In genomic region chr4:124843493-124843892, GRCm38 (mm10) we compare ENCODE assay signal across 9 mouse cellular contexts. TPM values are rescaled to one million over a fixed set of nuclear protein-coding genes. Genes with fewer than 3 reads are reported as not detected.
DNase-seq lines count a peak whose midpoint lies in the region; ATAC-seq and TF ChIP-seq lines count a peak whose summit lies in the region.
"Had no signal": no experiment of that assay in that cellular context is flagged by ENCODE, and none has a peak within 500 bp of the region (broad histone marks: within the 10 kb centered on the region; RNA-seq: fewer than 3 reads in every experiment).

No protein-coding gene starts in this region.

- H3K9ac ChIP-seq in forebrain, embryonic 15.5 days (replicated peaks): no peak overlapping the region
- no peak overlapping the region for H3K9ac ChIP-seq in liver, adult 2 months (ENCODE audit: low read depth, low read length)
- H3K9ac ChIP-seq: limb, embryonic 12.5 days had no signal

- peak; percentile 85 for TF ChIP-seq CTCF in liver, adult 2 months (IDR thresholded peaks at IDR 0.05; ENCODE audit: low read depth, low read length)

- WGBS in forebrain, embryonic 10.5 days: 56% methylated on average over 11 of the region's 11 CpGs
- 52% methylated on average over 11 of the region's 11 CpGs for WGBS in forebrain, embryonic 15.5 days
- 76% methylated on average over 11 of the region's 11 CpGs for WGBS in liver, adult 2 months

- H3K9me3 ChIP-seq in forebrain, embryonic 10.5 days: peaks cover 6% of the 10 kb centered on the region; the same call in 1 of the 2 replicates
- H3K9me3 ChIP-seq in forebrain, embryonic 15.5 days: no peaks in the 10 kb centered on the region
- H3K9me3 ChIP-seq: limb, embryonic 12.5 days had no signal

- H3K36me3 ChIP-seq in forebrain, embryonic 10.5 days (replicated peaks): peaks cover 84% of the 10 kb centered on the region
- H3K36me3 ChIP-seq in forebrain, embryonic 15.5 days: peaks cover 27% of the 10 kb centered on the region
- H3K36me3 ChIP-seq in liver, adult 2 months (ENCODE audit: control insufficient read depth, insufficient read depth, low read length): peaks cover 16% of the 10 kb centered on the region; the same call in 1 of the 2 replicates

- H3K79me2 ChIP-seq in liver, adult 2 months (ENCODE audit: control insufficient read depth, insufficient read depth, low read length): no peaks in the 10 kb centered on the region

- no peak for ATAC-seq in forebrain, embryonic 15.5 days (replicated peaks)

- H3K4me3 ChIP-seq in forebrain, embryonic 10.5 days: no peak overlapping the region
- no peak overlapping the region for H3K4me3 ChIP-seq in forebrain, embryonic 15.5 days
- H3K4me3 ChIP-seq in liver, adult 2 months (ENCODE audit: insufficient read depth, low read depth, low read length): no peak overlapping the region
- H3K4me3 ChIP-seq: limb, embryonic 12.5 days had no signal

- peak; percentile 42 for DNase-seq in forebrain, embryonic 10.5 days (ENCODE audit: extremely low spot score, low spot score)
- DNase-seq in B cell, adult 2 months: peak; percentile 53 to 58
- DNase-seq in brain, adult 2 months (ENCODE audit: low read depth, low spot score): peak; percentile 53
- DNase-seq in heart, postnatal 4 days: peak; percentile 53
- DNase-seq in liver, adult 2 months (ENCODE audit: extremely low read depth, low read depth, low spot score): no peak
- DNase-seq in naive thymus-derived CD4-positive, alpha-beta T cell, adult 2 months (ENCODE audit: low read depth): peak; percentile 55
- DNase-seq in layer of hippocampus, adult 9-11 months: no peak

- H3K27ac ChIP-seq in forebrain, embryonic 10.5 days: no peak overlapping the region
- no peak overlapping the region for H3K27ac ChIP-seq in forebrain, embryonic 15.5 days (replicated peaks)
- H3K27ac ChIP-seq in liver, adult 2 months (replicated peaks; ENCODE audit: insufficient read depth, low read depth, low read length): no peak overlapping the region
- H3K27ac ChIP-seq: limb, embryonic 12.5 days had no signal

- no peak for TF ChIP-seq POLR2A in liver, adult 2 months (IDR thresholded peaks at IDR 0.05; ENCODE audit: extremely low read depth, insufficient read depth, low read length)

- H3K4me1 ChIP-seq in forebrain, embryonic 10.5 days: peaks cover 9% of the 10 kb centered on the region
- peaks cover 6% of the 10 kb centered on the region for H3K4me1 ChIP-seq in forebrain, embryonic 15.5 days
- no peaks in the 10 kb centered on the region for H3K4me1 ChIP-seq in liver, adult 2 months (ENCODE audit: control insufficient read depth, insufficient read depth, low read length)

- no peak overlapping the region for H3K4me2 ChIP-seq in forebrain, embryonic 15.5 days (replicated peaks)
- H3K4me2 ChIP-seq: limb, embryonic 12.5 days had no signal

- no peaks in the 10 kb centered on the region for H3K27me3 ChIP-seq in forebrain, embryonic 10.5 days (ENCODE audit: poor library complexity, severe bottlenecking)
- no peaks in the 10 kb centered on the region for H3K27me3 ChIP-seq in forebrain, embryonic 15.5 days
- no peaks in the 10 kb centered on the region for H3K27me3 ChIP-seq in liver, adult 2 months (ENCODE audit: control insufficient read depth, insufficient read depth, low read length)
- H3K27me3 ChIP-seq: limb, embryonic 12.5 days had no signal

RNA-seq across cellular contexts. Expression of gene Yrdc, which starts 7.0 kb away (rescaled TPM):
- polyA plus RNA-seq in forebrain, embryonic 10.5 days (2016; fragmentation: Nextera tagmentation; extraction: Ambion mirVana): 43.1 and 44.1 TPM in 2 replicates
- 51.1 and 59.3 TPM in 2 replicates for polyA plus RNA-seq in forebrain, embryonic 15.5 days (2015; fragmentation: Nextera tagmentation; extraction: Ambion mirVana)
- 10 to 100 TPM; 25.9 to 28.4 TPM for total RNA-seq in heart, postnatal 4 days (2021)
- 17.0 and 19.3 TPM in 2 replicates for total RNA-seq in liver, adult 2 months (2014; rRNA removed)
- polyA plus RNA-seq in liver, adult 2 months (2012; rRNA removed): 25.1 and 36.9 TPM in 2 replicates

RNA-seq across cellular contexts. Expression of gene 1110065P20Rik, which starts 7.5 kb away (rescaled TPM):
- 39.3 and 42.9 TPM in 2 replicates for polyA plus RNA-seq in forebrain, embryonic 10.5 days (2016; fragmentation: Nextera tagmentation; extraction: Ambion mirVana)
- 81.3 and 86.1 TPM in 2 replicates for polyA plus RNA-seq in forebrain, embryonic 15.5 days (2015; fragmentation: Nextera tagmentation; extraction: Ambion mirVana)
- total RNA-seq in heart, postnatal 4 days (2021): 10 to 100 TPM; 29.8 to 35.6 TPM
- total RNA-seq in liver, adult 2 months (2014; rRNA removed): 35.5 and 41.5 TPM in 2 replicates
- polyA plus RNA-seq in liver, adult 2 months (2012; rRNA removed): 43.5 and 49.9 TPM in 2 replicates

RNA-seq across cellular contexts. Expression of gene Maneal, which starts 18.5 kb away (rescaled TPM):
- polyA plus RNA-seq in forebrain, embryonic 10.5 days (2016; fragmentation: Nextera tagmentation; extraction: Ambion mirVana): 2.3 and 2.6 TPM in 2 replicates
- polyA plus RNA-seq in forebrain, embryonic 15.5 days (2015; fragmentation: Nextera tagmentation; extraction: Ambion mirVana): 9.3 and 10.2 TPM in 2 replicates
- under 1 TPM in 1 of 2 experiments, not detected in 1; 0.11 TPM for total RNA-seq in heart, postnatal 4 days (2021)
- under 0.01 TPM in 1 of 2 replicates, not detected in the other for total RNA-seq in liver, adult 2 months (2014; rRNA removed)
- polyA plus RNA-seq in liver, adult 2 months (2012; rRNA removed): not detected in 2 replicates

RNA-seq across cellular contexts. Expression of gene Epha10, which starts 37.2 kb away (rescaled TPM):
- 1.1 and 1.3 TPM in 2 replicates for polyA plus RNA-seq in forebrain, embryonic 10.5 days (2016; fragmentation: Nextera tagmentation; extraction: Ambion mirVana)
- 1.3 and 1.4 TPM in 2 replicates for polyA plus RNA-seq in forebrain, embryonic 15.5 days (2015; fragmentation: Nextera tagmentation; extraction: Ambion mirVana)
- not detected for total RNA-seq in heart, postnatal 4 days (2021)
- total RNA-seq in liver, adult 2 months (2014; rRNA removed): not detected in 2 replicates
- polyA plus RNA-seq in liver, adult 2 months (2012; rRNA removed): not detected in 2 replicates

RNA-seq across cellular contexts. Expression of gene Mtf1, which starts 41.6 kb away (rescaled TPM):
- polyA plus RNA-seq in forebrain, embryonic 10.5 days (2016; fragmentation: Nextera tagmentation; extraction: Ambion mirVana): 20.4 and 22.3 TPM in 2 replicates
- polyA plus RNA-seq in forebrain, embryonic 15.5 days (2015; fragmentation: Nextera tagmentation; extraction: Ambion mirVana): 12.1 and 13.8 TPM in 2 replicates
- 10 to 100 TPM; 15.2 to 15.3 TPM for total RNA-seq in heart, postnatal 4 days (2021)
- 4.3 and 5.5 TPM in 2 replicates for total RNA-seq in liver, adult 2 months (2014; rRNA removed)
- 5.1 and 6.0 TPM in 2 replicates for polyA plus RNA-seq in liver, adult 2 months (2012; rRNA removed)

Comparison
In these comparisons a context has a peak if more than half of its experiments do, and no peak if none do; other contexts are left out.
1. DNase-seq: peak in forebrain, embryonic 10.5 days (single experiment), B cell, adult 2 months (2 of 2), brain, adult 2 months (single experiment), heart, postnatal 4 days (single experiment) and naive thymus-derived CD4-positive, alpha-beta T cell, adult 2 months (single experiment); none in liver, adult 2 months (single experiment) and layer of hippocampus, adult 9-11 months (single experiment).